Mouse (Mus musculus): Measurements from ENCODE around the gene Dmtf1.

The Dmtf1 gene

DNA sequence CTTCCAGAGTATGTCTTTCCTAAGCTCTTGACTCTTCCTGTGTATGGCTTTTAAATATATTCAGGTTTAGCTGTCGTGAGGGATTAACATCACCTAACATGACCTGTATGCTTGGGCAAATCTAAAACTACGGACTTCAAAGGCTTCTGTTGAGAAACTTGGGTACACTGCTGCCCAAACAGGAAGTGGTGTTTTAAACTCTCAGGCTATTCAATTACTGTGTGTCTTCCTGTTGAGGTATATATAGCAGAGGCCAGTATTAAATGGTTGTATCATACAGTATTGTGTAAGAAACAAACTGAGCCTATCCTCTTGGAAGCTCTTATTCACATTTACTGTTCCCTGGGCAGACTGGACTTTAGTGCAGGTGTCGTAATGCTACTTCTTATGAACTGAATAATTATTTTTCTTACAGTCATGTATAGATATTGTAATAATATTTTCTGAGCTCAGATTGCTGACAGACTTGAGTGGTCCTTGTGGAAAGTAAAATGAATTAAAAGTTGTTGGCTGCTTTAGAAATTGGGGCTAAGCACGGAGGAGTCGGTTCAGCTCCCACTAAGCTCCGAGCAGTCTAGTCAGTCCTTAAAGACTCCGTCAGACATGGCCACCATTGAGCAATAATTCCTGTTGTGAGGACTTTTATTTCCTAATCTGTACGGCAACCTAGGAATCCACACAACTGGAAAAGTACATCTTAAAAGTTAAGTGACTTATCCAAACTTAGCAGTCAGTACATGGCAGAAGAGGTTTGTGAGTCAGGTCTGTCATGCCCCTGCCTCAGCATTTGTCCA is 54.1 kb downstream of the Dmtf1 start:
- no peak for DNase-seq (ENCODE audit: low spot score)

GRCm38 (mm10) chr5:9106806-9107205 is 54.8 kb downstream of the Dmtf1 start:
- no peak for DNase-seq (ENCODE audit: low spot score)

- no peak for DNase-seq (ENCODE audit: low spot score)
Measured at GRCm38 (mm10) chr5:9103958-9104357, 57.6 kb downstream of the Dmtf1 start.

GRCm38 (mm10) chr5:9102696-9103095 is 58.9 kb downstream of the Dmtf1 start:
- DNase-seq (ENCODE audit: low spot score) = no peak

GRCm38 (mm10) chr5:9100849-9101801 is 60.5 kb downstream of the Dmtf1 start:
- DNase-seq (ENCODE audit: low spot score) = peak; percentile 55

DNA sequence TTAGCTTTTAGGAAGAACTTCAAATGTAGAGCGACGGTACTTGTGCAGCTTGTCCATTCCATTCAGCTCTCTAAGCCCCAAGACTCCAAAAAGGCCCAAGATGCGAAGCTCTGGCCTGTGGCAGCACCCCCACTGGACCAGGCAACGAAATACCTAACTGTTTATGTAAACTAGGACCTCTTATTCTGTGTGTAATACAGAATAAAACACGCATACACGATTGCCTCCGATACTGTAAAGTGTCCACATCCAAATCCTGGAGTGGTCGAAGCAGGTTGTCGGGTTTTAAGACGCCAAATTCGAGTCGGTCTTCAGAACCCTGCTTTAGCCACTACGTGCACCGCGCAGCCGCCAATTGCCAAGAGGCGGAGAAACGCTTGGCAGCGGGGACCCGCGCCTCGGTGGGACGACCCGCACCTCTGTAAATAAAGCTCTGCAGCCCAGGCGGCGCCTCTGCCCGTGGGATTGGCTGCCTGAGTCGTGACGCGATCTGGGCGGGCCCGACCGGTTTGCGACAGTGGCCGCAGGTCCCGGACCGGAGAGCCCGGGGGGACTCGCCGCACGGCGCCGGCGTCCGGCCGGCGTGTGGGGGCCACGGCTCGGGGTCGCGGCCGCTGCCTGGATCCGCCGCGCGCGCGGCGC is 61.2 kb downstream of the Dmtf1 start, which contains the start of gene Tmem243:
TSS of gene Tmem243 (plus strand) at position 462 of the 642 bp plus-strand sequence.
- DNase-seq (ENCODE audit: low spot score) = peak; percentile 92

DNA sequence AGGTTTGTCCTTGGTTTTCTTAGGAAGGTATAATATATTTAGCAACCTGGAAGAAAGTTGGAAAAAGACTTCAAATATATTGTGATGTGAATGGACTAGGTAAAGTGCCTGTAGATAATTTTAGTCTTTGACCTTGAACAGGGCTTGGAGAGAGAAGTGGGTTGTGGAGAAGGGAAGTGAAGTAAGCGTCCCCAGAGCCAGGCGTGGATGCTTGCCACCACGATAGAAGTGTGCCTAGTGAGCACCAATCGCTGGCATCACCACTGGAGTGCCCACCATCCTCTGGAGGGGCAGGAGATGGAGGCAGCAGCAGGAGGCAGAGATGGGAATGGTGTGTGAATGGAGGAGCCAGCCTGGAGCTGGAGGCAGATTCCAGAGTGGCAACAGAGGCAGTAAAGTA is 68.1 kb downstream of the Dmtf1 start:
- no peak for DNase-seq (ENCODE audit: low spot score)

- DNase-seq (ENCODE audit: low spot score) = no peak
Measured at GRCm38 (mm10) chr5:9092716-9093115, 68.9 kb downstream of the Dmtf1 start.

- DNase-seq (ENCODE audit: low spot score) = no peak
Measured at GRCm38 (mm10) chr5:9090493-9091106, 71.0 kb downstream of the Dmtf1 start.

DNA sequence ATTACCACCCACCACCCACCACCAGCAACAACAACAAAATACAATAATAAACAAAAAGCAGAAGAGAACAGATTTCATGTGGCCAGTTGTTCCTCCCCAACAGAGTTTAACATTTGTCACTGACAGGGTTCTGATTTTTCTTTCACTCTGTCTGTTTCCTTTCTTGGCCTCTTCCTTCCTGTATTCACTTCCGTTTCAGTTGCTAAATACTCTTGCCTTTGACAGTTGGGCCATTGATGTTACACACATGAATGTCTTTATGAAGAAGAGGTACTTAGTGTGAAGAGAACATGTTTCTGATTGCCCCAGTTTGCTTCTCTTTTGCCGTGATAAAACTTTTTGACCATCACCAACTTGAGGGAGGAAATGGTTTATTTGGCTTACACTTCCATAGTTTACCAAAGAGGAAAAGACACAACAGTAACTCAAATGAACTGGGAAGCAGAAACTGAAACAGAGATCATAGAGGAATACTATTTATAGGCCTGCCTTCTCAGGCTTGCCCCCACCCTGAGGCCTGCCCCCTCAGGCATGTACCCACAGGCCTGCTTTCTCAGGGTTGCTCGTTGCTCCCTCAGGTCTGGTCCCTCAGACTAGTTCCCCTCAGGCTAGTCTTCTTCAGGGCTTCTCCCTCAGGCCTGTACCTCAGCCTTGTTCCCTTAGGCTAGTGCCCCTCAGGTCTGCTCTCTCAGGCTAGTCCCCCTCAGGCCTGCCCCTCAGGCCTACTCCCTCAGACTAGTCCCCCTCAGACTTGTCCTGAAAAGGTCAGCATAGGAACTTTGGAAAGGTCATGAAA is 74.5 kb downstream of the Dmtf1 start:
- no peak for DNase-seq (ENCODE audit: low spot score)

DNA sequence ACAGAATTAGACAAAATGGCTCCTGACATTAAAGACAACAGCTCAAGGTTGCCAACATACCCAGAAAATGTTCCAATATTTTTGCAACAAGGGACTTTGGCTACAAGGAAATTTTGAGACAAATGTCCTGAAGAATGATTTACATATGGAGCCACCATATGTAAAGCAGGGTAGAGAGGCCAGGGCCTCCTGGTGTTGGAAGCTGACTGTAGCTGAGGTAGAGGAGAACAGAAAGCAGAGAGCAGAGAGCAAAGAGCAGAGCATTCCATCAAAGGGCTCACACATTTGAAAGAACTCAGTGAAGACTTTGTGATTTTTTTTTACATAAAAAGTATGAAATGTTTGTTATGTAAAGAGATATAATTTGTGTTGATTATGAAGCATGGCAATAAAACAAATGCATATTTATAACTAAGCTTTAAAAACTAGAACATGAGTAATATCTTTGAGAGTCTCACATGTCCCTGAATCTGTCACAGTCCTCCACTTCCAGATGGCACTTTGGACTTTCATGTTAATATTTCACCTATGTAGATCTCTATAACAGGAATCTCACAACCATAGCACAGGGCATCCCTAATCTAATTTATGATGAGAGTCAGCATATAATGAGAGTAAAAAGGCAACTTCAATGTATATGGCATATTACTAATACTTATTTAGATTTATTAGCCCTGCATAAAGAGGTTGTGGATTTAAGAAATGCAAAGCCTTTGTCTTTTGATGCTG is 81.6 kb downstream of the Dmtf1 start:
- DNase-seq (ENCODE audit: low spot score) = no peak

DNA sequence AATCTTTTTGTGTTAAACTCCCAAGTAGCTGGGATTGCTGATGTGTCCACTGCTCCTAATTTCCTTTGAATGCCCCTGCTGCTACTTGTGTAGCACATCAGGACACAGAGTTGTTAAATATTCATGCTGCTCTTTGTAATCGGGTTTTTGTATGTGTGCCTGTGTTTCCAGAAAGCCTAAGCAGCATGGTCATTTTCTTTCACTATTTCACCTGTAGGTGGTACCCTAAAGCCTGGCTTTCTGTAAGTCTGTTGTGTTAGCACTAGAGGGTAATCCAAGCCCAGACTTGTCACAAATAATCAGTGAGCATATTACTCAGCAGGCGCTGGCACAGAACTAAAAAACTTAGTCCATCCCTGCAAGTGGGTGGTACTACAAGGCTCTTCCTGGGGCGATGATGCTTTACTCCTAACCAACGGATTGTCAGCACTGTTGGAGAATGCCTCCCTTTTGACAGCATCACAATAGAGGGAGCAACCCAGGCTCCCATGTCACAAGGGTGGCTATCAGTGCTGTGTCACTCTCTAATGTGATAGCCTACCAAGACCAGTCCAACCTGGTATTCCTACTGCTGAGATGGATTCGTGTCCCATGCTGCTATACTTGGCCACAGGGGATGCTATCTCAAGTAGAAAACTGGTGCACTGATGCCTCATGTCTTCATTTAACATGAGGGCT is 88.3 kb downstream of the Dmtf1 start:
- peak; percentile 38 for DNase-seq (ENCODE audit: low spot score)

- DNase-seq (ENCODE audit: low spot score) = no peak
Measured at GRCm38 (mm10) chr5:9071360-9071759, 90.2 kb downstream of the Dmtf1 start.

- peak; percentile 50 for DNase-seq (ENCODE audit: low spot score)
Measured at GRCm38 (mm10) chr5:9069599-9070209, 91.9 kb downstream of the Dmtf1 start.

- DNase-seq (ENCODE audit: low spot score) = peak; percentile 85
Measured at GRCm38 (mm10) chr5:9068886-9069285, 92.7 kb downstream of the Dmtf1 start.
